Mouse (Mus musculus) C2C12 (cell line): ENCODE measurements around the gene Cyb5rl.

Experiments used
- CTCF ChIP-seq: IDR thresholded peaks from one replicate; pipeline ENCODE4 v1.5.1; 2011; ENCODE audit not compliant: control insufficient read depth, insufficient read depth, insufficient read length
- MAX ChIP-seq: IDR thresholded peaks from one replicate; pipeline ENCODE4 v1.6.1; 2011; ENCODE audit warnings: mild to moderate bottlenecking, control low read depth

GRCm38 (mm10) chr4:107021464-107021863, 45.3 kb upstream of the Cyb5rl start:
- TF ChIP-seq MAX (no peak), CTCF (no peak)
